Mouse (Mus musculus) cortical plate, adult 2 months (tissue): ENCODE data around the gene Id1.

Source experiments
- CTCF ChIP-seq: fragments of 200-500 bp; IDR thresholded peaks from 2 replicates; pipeline ENCODE4 v1.5.1; 2011; ENCODE audit warnings: mild to moderate bottlenecking, control low read depth, low read length; ENCODE audit not compliant: insufficient read depth; ENCODE audit errors: extremely low read depth
- POLR2A ChIP-seq: fragments of 200-500 bp; IDR thresholded peaks from 2 replicates; pipeline ENCODE4 v1.6.1; 2011; ENCODE audit warnings: mild to moderate bottlenecking, low read length, control low read depth; ENCODE audit not compliant: insufficient read depth; ENCODE audit errors: extremely low read depth

DNA sequence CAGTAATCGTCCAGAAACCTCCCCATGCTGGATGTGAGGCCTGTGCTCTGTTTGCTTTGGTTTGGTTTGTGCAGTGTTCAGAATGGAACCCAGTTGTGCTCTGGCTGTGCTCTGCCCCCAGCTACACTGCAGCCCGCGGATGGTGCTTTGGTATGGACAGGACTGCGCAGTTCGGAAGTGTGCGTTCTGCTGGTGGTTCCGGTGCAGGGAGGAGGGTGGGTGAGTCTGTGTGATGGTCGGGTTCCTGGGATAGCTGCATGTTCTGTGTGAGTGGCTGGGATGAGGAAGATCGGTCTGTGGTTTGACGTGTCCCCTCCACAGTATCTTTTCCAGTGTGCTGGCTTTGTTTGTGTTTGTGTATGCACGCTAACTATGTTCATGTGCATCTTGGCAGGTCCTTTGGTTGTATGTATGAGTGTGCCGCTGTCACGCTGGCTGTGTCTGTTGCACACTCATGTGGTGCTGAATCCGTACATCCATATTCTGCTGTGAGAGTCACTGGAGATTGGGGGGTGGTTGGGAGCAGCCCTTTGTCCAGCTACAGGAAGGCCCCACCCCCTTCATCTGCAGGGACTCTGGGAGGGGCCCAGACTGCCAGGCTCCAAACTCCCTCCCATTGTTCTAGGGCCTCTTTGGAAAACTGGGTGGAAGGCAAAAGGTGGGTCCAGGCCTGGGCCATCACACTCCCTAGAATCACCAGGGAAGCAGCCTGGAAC is 8.1 kb upstream of the Id1 start:
- TF ChIP-seq POLR2A (0 out of 2 replicates have a peak, but pooled peaks have one; percentile 22), CTCF (no peak)
